Mouse (Mus musculus) spleen, adult 12 weeks (tissue): ENCODE data around the gene Gm38655.
"Not testable (repeated sequence)": the region's sequence is repeated elsewhere in the genome, so short reads cannot be mapped to it uniquely, and the experiment has no call there.

Source experiments
- DNase-seq: peaks from one replicate; pipeline ENCODE4 v3.0.0; 2022; ENCODE audit warnings: low spot score

Gene Gm38655

GRCm38 (mm10) chr17:25169706-25170105 lies 5.6 kb downstream of the Gm38655 start:
- DNase-seq, result no peak

- no peak for DNase-seq
Measured at GRCm38 (mm10) chr17:25165970-25166671, 9.2 kb downstream of the Gm38655 start.

GRCm38 (mm10) chr17:25164770-25165169 lies 10.5 kb downstream of the Gm38655 start:
- DNase-seq, result no peak

- no peak for DNase-seq
Measured at GRCm38 (mm10) chr17:25163387-25163786, 11.9 kb downstream of the Gm38655 start.

GRCm38 (mm10) chr17:25162161-25162560 lies 13.1 kb downstream of the Gm38655 start, which contains the start of gene Ccdc154:
Gene Ccdc154 (plus strand): TSS chr17:25162461.
- DNase-seq, result no peak

- no peak for DNase-seq
Measured at GRCm38 (mm10) chr17:25139960-25140359, 35.3 kb downstream of the Gm38655 start.

- no peak for DNase-seq
Measured at GRCm38 (mm10) chr17:25138803-25139202, 36.5 kb downstream of the Gm38655 start.

GRCm38 (mm10) chr17:25135622-25136021 lies 39.6 kb downstream of the Gm38655 start:
- DNase-seq, result no peak

- DNase-seq, result peak; percentile 86
Measured at GRCm38 (mm10) chr17:25133275-25133698, 42.0 kb downstream of the Gm38655 start, which contains the start of gene Clcn7. Gene Clcn7 (plus strand): TSS chr17:25133391.

GRCm38 (mm10) chr17:25130060-25130459 lies 45.2 kb downstream of the Gm38655 start:
- no peak for DNase-seq

- DNase-seq, result no peak
Measured at GRCm38 (mm10) chr17:25127681-25128080, 47.6 kb downstream of the Gm38655 start.

- DNase-seq, result no peak
Measured at GRCm38 (mm10) chr17:25127079-25127478, 48.2 kb downstream of the Gm38655 start.

- not testable (repeated sequence) for DNase-seq
Measured at GRCm38 (mm10) chr17:25125442-25126060, 49.7 kb downstream of the Gm38655 start.

GRCm38 (mm10) chr17:25123979-25124378 lies 51.3 kb downstream of the Gm38655 start:
- no peak for DNase-seq
